Mouse (Mus musculus) embryo, embryonic 10 days (tissue): ENCODE measurements around the gene Fam168a.
"Not testable (repeated sequence)": the region's sequence is repeated elsewhere in the genome, so short reads cannot be mapped to it uniquely, and the experiment has no call there.

Source experiments
- DNase-seq: peaks from one replicate; pipeline ENCODE4 v3.0.0-alpha.2; 2015; ENCODE audit warnings: low spot score

Fam168a gene

GRCm38 (mm10) chr7:100842175-100842574 lies 135.7 kb downstream of the Fam168a start:
- no peak for DNase-seq

- no peak for DNase-seq
Measured at GRCm38 (mm10) chr7:100843866-100844265, 137.4 kb downstream of the Fam168a start.

- no peak for DNase-seq
Measured at GRCm38 (mm10) chr7:100844385-100845025, 138.1 kb downstream of the Fam168a start.

- no peak for DNase-seq
Measured at GRCm38 (mm10) chr7:100845026-100845400, 138.6 kb downstream of the Fam168a start.

GRCm38 (mm10) chr7:100845412-100845811 lies 139.0 kb downstream of the Fam168a start:
- DNase-seq, result peak; percentile 37

GRCm38 (mm10) chr7:100846033-100846432 lies 139.6 kb downstream of the Fam168a start:
- not testable (repeated sequence) for DNase-seq

- DNase-seq, result no peak
Measured at GRCm38 (mm10) chr7:100847131-100847530, 140.7 kb downstream of the Fam168a start.

GRCm38 (mm10) chr7:100848744-100849143 lies 142.3 kb downstream of the Fam168a start:
- peak; percentile 82 for DNase-seq

- no peak for DNase-seq
Measured at GRCm38 (mm10) chr7:100849508-100849907, 143.1 kb downstream of the Fam168a start.

- DNase-seq, result no peak
Measured at GRCm38 (mm10) chr7:100851481-100852356, 145.3 kb downstream of the Fam168a start.

GRCm38 (mm10) chr7:100853396-100853795 lies 147.0 kb downstream of the Fam168a start:
- no peak for DNase-seq

GRCm38 (mm10) chr7:100854137-100854814 lies 147.8 kb downstream of the Fam168a start:
- peak; percentile 65 for DNase-seq

GRCm38 (mm10) chr7:100854861-100855260 lies 148.4 kb downstream of the Fam168a start:
- DNase-seq, result no peak

GRCm38 (mm10) chr7:100855300-100855699 lies 148.9 kb downstream of the Fam168a start:
- no peak for DNase-seq

GRCm38 (mm10) chr7:100855795-100856573 lies 149.5 kb downstream of the Fam168a start:
- DNase-seq, result no peak

GRCm38 (mm10) chr7:100860450-100860849 lies 154.0 kb downstream of the Fam168a start:
- no peak for DNase-seq

- DNase-seq, result no peak
Measured at GRCm38 (mm10) chr7:100861209-100861608, 154.8 kb downstream of the Fam168a start.

- peak; percentile 37 for DNase-seq
Measured at GRCm38 (mm10) chr7:100862353-100862752, 155.9 kb downstream of the Fam168a start.

- DNase-seq, result peak; percentile 97
Measured at GRCm38 (mm10) chr7:100862828-100863638, 156.6 kb downstream of the Fam168a start, which contains the start of gene Relt. Relt (minus strand) TSS chr7:100863446.

GRCm38 (mm10) chr7:100866675-100867074 lies 160.2 kb downstream of the Fam168a start:
- peak; percentile 60 for DNase-seq

GRCm38 (mm10) chr7:100867561-100867960 lies 161.1 kb downstream of the Fam168a start:
- DNase-seq, result no peak
